Mouse (Mus musculus) layer of hippocampus, adult 8-10 months (tissue): ENCODE results near the gene 2410002F23Rik. TPM values are rescaled to one million over a fixed set of nuclear protein-coding genes. Genes with fewer than 3 reads are reported as not detected.
"Not testable (repeated sequence)": the region's sequence is repeated elsewhere in the genome, so short reads cannot be mapped to it uniquely, and the experiment has no call there.

Source experiments
- DNase-seq, 2 experiments: peaks; one replicate each; pipeline ENCODE4 v3.0.0; 2022; ENCODE audit warnings: low spot score in 2 of 2
- total RNA-seq, 4 experiments: library from RNA; stranded (reverse); gene quantifications; 2 replicates each; pipeline ENCODE4 v1.2.4; 2022

Gene 2410002F23Rik
- total RNA-seq, result 10 to 100 TPM; 76.7 to 94.0 (median 85.5) TPM

GRCm38 (mm10) chr7:44246055-44246983 is at the start of gene 2410002F23Rik, which contains the start of gene 1700028J19Rik:
TSS of gene 2410002F23Rik (plus strand) at chr7:44246722.
TSS of gene 1700028J19Rik (minus strand) at chr7:44246695.
- DNase-seq, result peak; percentile 86 to 92

DNA sequence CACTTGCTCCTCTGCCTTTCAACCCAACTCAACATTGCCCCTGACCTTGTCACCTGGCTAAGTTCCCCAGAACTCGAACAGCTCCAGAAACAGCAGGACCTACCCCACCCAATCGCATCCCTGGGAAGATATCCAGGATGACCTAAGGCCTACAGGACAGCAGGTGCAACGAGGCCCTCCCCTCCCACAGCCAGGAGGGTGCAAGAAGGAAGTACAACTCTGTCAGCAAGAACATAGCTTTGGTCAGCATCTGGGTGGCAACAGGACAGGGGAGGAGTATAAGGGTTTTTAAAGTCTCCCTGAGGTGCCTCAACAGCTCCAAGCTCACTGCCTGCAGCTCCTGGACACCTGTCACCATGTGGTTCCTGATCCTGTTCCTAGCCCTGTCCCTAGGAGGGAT is 48.6 kb upstream of the 2410002F23Rik start, which contains the start of gene Klk1b3:
Gene Klk1b3 (plus strand): TSS at position 301 of the 400 bp plus-strand sequence.
- DNase-seq, result no peak

- DNase-seq, result not testable (repeated sequence)
These were observed 39.4 kb upstream of the 2410002F23Rik start, which contains the start of gene Klk1b4 for GRCm38 (mm10) chr7:44207135-44207534. TSS of gene Klk1b4 (plus strand) at chr7:44207435.

DNA sequence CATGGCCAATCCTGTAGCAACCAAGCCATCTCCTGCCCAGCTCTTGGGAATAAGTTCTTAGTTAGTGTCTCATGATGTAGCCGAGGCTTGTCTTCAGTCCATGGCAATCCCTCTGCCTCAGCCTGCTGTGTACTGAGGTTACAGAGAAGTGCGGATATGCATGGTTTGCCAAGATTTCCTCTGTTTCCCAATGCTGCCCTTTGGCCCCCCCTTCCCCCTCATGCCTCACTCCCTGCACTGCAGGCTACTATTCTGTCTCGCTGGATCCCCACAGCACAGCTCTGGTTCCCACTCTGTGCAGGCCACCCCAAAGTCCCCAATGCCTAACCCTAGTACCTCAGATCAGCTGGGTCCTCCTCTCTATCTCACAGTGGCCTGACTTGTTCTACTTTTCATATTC is 38.2 kb upstream of the 2410002F23Rik start:
- no peak for DNase-seq

DNA sequence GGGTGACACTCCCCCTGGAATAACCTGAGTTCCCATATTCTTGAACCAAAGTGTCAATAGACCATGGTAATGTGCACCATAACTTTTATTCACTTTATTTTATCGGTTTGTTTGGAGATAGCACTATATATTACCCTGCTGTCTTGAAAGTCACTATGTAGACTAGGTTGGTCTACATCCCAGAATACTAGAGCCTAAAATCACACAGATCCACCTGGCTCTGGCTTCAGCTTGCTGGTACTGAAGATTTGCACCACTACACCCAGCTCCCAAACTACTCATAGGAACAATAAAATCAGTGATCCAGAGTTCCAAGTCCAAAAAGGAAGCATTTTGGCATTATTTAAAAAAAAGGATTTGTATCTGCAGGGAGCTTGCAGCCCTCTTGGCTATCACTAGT is 30.9 kb upstream of the 2410002F23Rik start, which contains the start of gene Klk1b5:
Gene Klk1b5 (plus strand): TSS at position 301 of the 400 bp plus-strand sequence.
- DNase-seq, result no peak

DNA sequence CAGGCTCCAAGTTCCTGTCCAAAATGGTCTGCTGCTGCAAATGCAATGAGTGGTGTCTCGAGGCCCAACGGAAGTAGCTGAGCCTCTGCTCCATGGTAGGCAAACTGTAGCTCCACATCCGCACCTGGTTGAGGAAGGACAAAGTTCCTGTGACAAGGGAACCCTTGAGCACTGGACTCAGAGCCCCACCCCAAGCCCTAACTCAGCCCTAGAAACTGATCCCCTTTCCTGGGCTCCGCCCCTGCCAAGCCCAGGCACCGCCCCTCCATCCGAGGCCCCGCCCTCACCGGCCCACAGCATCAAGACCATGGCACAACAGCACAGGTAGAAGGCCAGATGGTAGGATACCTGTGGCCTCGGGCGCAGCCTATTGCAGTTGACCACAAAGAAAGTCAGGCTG is 24.9 kb upstream of the 2410002F23Rik start:
- not testable (repeated sequence) for DNase-seq

- not testable (repeated sequence) for DNase-seq
These were observed 24.2 kb upstream of the 2410002F23Rik start for GRCm38 (mm10) chr7:44222335-44222734.

GRCm38 (mm10) chr7:44225076-44225475 is 21.4 kb upstream of the 2410002F23Rik start, which contains the start of gene Klk1:
TSS of gene Klk1 (plus strand) at chr7:44225360.
- no peak for DNase-seq

DNA sequence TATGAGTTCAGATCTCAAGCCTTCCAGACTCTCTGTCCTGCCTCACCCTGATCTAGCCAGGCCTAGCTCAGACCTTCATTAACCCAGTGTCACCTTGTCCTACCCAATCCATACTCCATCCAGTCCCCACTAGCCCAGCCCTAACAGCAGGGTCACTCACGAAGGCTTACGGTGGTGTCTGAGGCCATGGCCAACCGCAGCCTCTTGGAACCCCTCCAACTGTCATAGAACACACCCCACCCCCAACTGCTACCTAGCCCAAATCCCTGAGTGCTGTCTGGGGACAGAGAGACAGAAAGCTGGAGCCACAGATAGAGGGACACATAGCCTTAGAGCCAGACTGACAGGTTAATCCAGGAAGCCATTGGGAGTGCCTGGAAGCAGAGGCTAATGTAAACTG is 10.6 kb upstream of the 2410002F23Rik start, which contains the start of gene Gm36864:
Gene Gm36864 (plus strand): TSS at position 269 of the 400 bp plus-strand sequence.
- DNase-seq, result no peak

GRCm38 (mm10) chr7:44239913-44240312 is 6.6 kb upstream of the 2410002F23Rik start:
- DNase-seq, result no peak

- DNase-seq, result no peak
These were observed 5.8 kb upstream of the 2410002F23Rik start for GRCm38 (mm10) chr7:44240712-44241111.

GRCm38 (mm10) chr7:44241163-44241562 is 5.4 kb upstream of the 2410002F23Rik start:
- DNase-seq, result no peak

DNA sequence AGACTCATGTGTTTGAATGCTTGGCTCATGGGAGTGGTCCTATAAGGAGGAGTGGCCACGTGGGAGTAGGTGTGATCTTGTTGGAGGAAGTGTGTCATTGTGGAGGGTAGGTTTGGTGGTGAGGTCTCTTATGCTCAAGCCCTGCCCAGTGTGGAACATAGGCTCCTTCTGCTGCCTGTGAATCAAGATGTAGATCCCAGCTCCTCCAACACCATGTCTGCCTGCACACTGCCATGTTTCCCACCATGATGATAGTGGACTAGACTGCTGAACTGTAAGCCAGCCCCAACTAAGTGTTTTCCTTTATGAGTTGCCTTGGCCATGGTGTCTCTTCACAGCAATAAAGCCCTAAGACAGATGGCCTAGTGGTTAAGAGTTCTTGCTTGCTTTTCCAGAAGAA is 2.4 kb upstream of the 2410002F23Rik start:
- no peak for DNase-seq

- DNase-seq, result peak in 1 of 2 experiments; percentile 52
These were observed 505 bp downstream of the 2410002F23Rik start for GRCm38 (mm10) chr7:44246984-44247470.

DNA sequence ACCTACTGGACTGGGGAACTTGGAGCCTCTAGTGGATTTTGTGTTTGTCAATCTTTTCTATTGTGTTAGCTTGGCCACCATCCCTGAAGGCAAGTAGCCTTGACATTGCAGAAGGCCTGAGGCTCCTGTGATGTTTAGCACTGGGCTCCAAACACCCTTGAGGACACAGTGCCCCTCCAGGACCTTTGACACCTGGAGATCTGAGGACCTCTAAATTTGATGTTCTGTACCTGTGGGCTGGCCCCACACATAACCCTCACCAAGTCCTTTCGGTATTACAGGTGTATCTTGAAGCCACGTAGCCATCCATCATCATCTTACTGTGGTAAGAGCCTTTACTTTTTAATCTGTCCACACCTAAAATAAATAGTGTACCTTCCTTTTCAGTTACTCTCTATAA is 1.4 kb downstream of the 2410002F23Rik start:
- DNase-seq, result no peak

DNA sequence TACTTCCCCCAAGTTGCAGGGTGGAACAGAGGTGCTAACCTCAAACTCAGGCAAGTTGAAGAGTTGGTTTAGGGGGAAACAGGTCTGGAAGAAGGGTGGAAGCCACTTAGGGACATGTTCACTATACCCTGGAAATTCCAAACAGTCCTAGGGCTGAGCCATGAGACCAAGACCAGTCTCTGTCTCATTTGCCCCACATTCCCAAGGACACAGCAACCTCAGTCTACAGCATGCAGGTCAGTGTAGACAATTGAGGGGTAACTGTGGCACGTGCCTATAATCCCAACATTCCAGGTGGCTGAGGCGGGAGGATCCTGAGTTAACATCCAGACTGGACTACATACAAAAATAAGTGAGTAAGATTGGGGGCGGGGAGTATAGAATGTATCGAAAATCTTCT is 2.7 kb downstream of the 2410002F23Rik start:
- no peak for DNase-seq

DNA sequence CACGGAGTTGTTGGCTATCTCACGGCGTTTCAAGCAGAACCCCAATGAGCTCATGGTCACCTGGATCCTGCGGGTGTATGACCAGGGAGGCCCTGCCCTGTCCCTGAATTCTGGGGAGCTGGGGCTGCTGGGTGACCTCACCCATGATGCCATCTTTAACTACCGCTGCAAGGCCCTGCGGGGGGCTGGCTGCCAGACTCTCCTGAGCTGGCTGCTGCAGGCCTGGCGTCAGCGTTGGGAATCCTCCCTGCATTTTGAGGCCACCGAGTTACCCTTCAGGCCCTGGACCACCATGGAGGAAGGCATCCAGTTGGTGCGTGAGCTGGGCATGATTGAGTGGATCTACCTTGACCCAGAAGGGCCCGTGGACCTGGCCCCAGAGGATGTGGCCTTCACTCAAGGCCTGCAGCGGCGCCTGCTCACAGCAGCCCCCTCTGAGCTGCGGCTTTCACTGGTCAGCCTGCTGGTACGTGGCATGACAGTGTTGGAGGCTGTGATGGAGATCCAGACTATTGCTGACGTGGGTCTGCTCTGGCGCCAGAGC is 4.3 kb downstream of the 2410002F23Rik start:
- not testable (repeated sequence) for DNase-seq

DNA sequence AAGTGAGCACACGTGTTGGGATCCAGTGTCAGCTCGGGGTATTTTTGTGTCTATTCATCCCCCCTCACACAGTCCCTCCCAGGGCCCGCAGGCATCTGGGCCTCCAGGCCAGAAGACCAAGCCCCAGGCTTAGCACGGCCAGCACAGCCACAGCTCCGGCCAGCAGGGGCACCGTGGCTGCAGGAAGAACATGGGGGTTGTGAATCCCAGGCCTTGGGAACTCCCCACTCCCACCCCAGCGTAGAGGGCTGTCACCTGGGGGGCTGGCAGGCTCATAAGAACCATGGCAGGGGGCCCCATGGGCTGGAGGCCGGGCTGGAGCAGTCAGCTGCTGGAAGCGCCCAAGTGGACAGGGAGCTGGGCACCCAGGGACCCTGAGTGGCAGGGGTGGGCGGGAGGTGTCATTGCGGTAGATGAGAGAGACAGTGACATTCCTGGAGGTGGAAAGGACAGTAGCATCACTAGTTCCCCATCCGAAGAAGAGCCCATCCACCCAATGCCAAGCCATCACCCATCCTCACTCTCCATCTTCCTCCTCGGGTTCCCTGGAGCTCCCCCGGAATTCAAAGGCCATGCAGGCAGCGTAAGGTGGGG is 6.6 kb downstream of the 2410002F23Rik start:
- DNase-seq, result no peak

DNA sequence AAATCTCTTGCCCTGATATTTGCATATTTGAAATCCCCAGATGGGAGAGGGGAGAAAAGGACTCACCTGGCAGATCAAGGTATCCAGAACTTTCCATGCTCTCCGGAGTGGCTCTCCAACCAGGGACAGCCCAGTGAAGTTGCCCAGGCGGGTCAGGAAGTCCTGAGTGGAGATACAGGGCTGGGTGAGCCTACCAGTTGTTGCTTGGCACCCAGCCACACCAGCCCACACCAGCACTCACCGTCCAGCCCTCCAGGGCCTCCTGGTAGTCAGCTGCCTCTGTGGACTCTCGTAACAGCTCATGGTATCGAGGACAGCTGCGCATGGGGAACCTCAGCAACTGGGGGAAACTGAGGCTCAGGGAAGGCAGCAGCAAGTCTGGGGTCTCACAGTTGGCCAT is 8.4 kb downstream of the 2410002F23Rik start:
- no peak for DNase-seq

- no peak for DNase-seq
These were observed 10.8 kb downstream of the 2410002F23Rik start, which contains the start of gene Acp4 for GRCm38 (mm10) chr7:44257278-44257677. TSS of gene Acp4 (minus strand) at chr7:44257378.

GRCm38 (mm10) chr7:44260410-44260809 is 13.9 kb downstream of the 2410002F23Rik start:
- no peak for DNase-seq
